Comparison of ENCODE assay signal across 9 mouse cellular contexts in the genomic region with DNA sequence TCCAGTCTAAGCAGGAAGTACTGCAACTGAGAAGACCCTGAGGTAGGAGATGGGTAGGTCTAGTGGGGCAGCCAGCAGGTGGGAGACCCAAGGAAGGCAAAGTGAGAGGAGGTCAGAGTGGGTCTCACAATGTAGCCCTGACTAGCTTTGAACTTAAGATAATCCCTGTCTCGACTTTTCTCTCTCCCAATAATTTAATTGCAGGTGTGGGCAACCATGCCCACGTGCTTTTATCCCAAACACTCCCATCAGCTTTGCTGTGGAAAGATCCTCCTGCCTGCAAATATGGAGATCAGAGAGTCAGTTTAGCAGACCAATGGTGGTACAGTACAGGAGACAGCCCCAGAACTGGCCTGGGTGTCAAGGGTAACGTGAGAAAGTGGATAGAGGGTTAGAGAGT. TPM values are rescaled to one million over a fixed set of nuclear protein-coding genes. Genes with fewer than 3 reads are reported as not detected.
DNase-seq lines count a peak whose midpoint lies in the region; ATAC-seq lines count a peak whose summit lies in the region.
"Had no signal": no experiment of that assay in that cellular context is flagged by ENCODE, and none has a peak within 500 bp of the region (broad histone marks: within the 10 kb centered on the region; RNA-seq: fewer than 3 reads in every experiment).

No protein-coding gene starts in this region.

- H3K36me3 ChIP-seq in forebrain, embryonic 13.5 days (ENCODE audit: poor library complexity, severe bottlenecking): peaks cover 65% of the 10 kb centered on the region
- H3K36me3 ChIP-seq in forebrain, embryonic 16.5 days (ENCODE audit: control insufficient read depth, insufficient read depth): peaks cover 27% of the 10 kb centered on the region
- peaks cover 5% of the 10 kb centered on the region for H3K36me3 ChIP-seq in liver, embryonic 11.5 days (ENCODE audit: control insufficient read depth, insufficient read depth, low read length)
- H3K36me3 ChIP-seq in hindbrain, embryonic 12.5 days: peaks cover 54% of the 10 kb centered on the region
- peaks cover 28% of the 10 kb centered on the region for H3K36me3 ChIP-seq in midbrain, embryonic 15.5 days (replicated peaks)

- H3K4me3 ChIP-seq in forebrain, embryonic 13.5 days: no peak overlapping the region
- H3K4me3 ChIP-seq in forebrain, embryonic 16.5 days (replicated peaks; ENCODE audit: low read length): no peak overlapping the region
- no peak overlapping the region for H3K4me3 ChIP-seq in liver, embryonic 11.5 days (ENCODE audit: low read depth, low read length)
- H3K4me3 ChIP-seq in hindbrain, embryonic 12.5 days: 0 out of 2 replicates have a peak overlapping the region, but pooled peaks have one; percentile 76
- no peak overlapping the region for H3K4me3 ChIP-seq in midbrain, embryonic 15.5 days

- H3K4me1 ChIP-seq in forebrain, embryonic 13.5 days: peaks cover 27% of the 10 kb centered on the region
- peaks cover 20% of the 10 kb centered on the region for H3K4me1 ChIP-seq in forebrain, embryonic 16.5 days (replicated peaks; ENCODE audit: control insufficient read depth, insufficient read depth, low read length)
- H3K4me1 ChIP-seq in liver, embryonic 11.5 days (replicated peaks; ENCODE audit: control insufficient read depth, insufficient read depth, low read length): peaks cover 15% of the 10 kb centered on the region
- peaks cover 25% of the 10 kb centered on the region for H3K4me1 ChIP-seq in hindbrain, embryonic 12.5 days
- peaks cover 24% of the 10 kb centered on the region for H3K4me1 ChIP-seq in midbrain, embryonic 15.5 days

- peak overlapping the region; percentile 89 for H3K4me2 ChIP-seq in forebrain, embryonic 13.5 days
- H3K4me2 ChIP-seq in forebrain, embryonic 16.5 days (ENCODE audit: low read length): no peak overlapping the region; the same call in 1 of the 2 replicates
- H3K4me2 ChIP-seq in liver, embryonic 11.5 days: peak overlapping the region; percentile 91
- H3K4me2 ChIP-seq in hindbrain, embryonic 12.5 days (replicated peaks): peak overlapping the region; percentile 80
- peak overlapping the region; percentile 91 for H3K4me2 ChIP-seq in midbrain, embryonic 15.5 days

- H3K9ac ChIP-seq in forebrain, embryonic 13.5 days: no peak overlapping the region
- H3K9ac ChIP-seq in forebrain, embryonic 16.5 days (replicated peaks; ENCODE audit: low read depth, low read length): no peak overlapping the region
- no peak overlapping the region for H3K9ac ChIP-seq in liver, embryonic 11.5 days (ENCODE audit: low read depth, low read length)
- H3K9ac ChIP-seq in hindbrain, embryonic 12.5 days: no peak overlapping the region; the same call in 1 of the 2 replicates
- H3K9ac ChIP-seq in midbrain, embryonic 15.5 days: 0 out of 2 replicates have a peak overlapping the region, but pooled peaks have one; percentile 84

- no peaks in the 10 kb centered on the region for H3K9me3 ChIP-seq in forebrain, embryonic 13.5 days (replicated peaks)
- H3K9me3 ChIP-seq in forebrain, embryonic 16.5 days (ENCODE audit: control insufficient read depth, low read length): no peaks in the 10 kb centered on the region
- no peaks in the 10 kb centered on the region for H3K9me3 ChIP-seq in liver, embryonic 11.5 days (ENCODE audit: control insufficient read depth, low read length)
- no peaks in the 10 kb centered on the region for H3K9me3 ChIP-seq in hindbrain, embryonic 12.5 days (replicated peaks)
- no peaks in the 10 kb centered on the region for H3K9me3 ChIP-seq in midbrain, embryonic 15.5 days

- H3K27me3 ChIP-seq in forebrain, embryonic 13.5 days: no peaks in the 10 kb centered on the region
- H3K27me3 ChIP-seq in forebrain, embryonic 16.5 days (replicated peaks; ENCODE audit: control insufficient read depth, insufficient read depth, low read length): no peaks in the 10 kb centered on the region
- no peaks in the 10 kb centered on the region for H3K27me3 ChIP-seq in liver, embryonic 11.5 days (replicated peaks; ENCODE audit: control insufficient read depth, insufficient read depth, low read length)
- no peaks in the 10 kb centered on the region for H3K27me3 ChIP-seq in hindbrain, embryonic 12.5 days
- H3K27me3 ChIP-seq in midbrain, embryonic 15.5 days (replicated peaks): no peaks in the 10 kb centered on the region

- H3K27ac ChIP-seq in forebrain, embryonic 13.5 days: no peak overlapping the region
- H3K27ac ChIP-seq in forebrain, embryonic 16.5 days (ENCODE audit: low read length): no peak overlapping the region
- H3K27ac ChIP-seq in liver, embryonic 11.5 days (ENCODE audit: low read depth, low read length): no peak overlapping the region
- no peak overlapping the region for H3K27ac ChIP-seq in hindbrain, embryonic 12.5 days
- H3K27ac ChIP-seq in midbrain, embryonic 15.5 days: no peak overlapping the region

- WGBS in forebrain, embryonic 13.5 days: 77% methylated on average over 3 of the region's 3 CpGs
- 67% methylated on average over 3 of the region's 3 CpGs for WGBS in forebrain, embryonic 16.5 days
- WGBS in liver, embryonic 11.5 days: 74% methylated on average over 3 of the region's 3 CpGs
- 78% methylated on average over 3 of the region's 3 CpGs for WGBS in hindbrain, embryonic 12.5 days
- WGBS in midbrain, embryonic 15.5 days: 69% methylated on average over 3 of the region's 3 CpGs

- ATAC-seq in forebrain, embryonic 13.5 days: no peak
- ATAC-seq in forebrain, embryonic 16.5 days: no peak
- no peak for ATAC-seq in liver, embryonic 11.5 days (replicated peaks; ENCODE audit: low FRiP score)
- ATAC-seq in hindbrain, embryonic 12.5 days (ENCODE audit: low FRiP score): no peak
- no peak for ATAC-seq in midbrain, embryonic 15.5 days (replicated peaks)

- no peak for DNase-seq in liver, embryonic 11.5 days (ENCODE audit: low spot score)
- no peak for DNase-seq in liver
- no peak for DNase-seq in adrenal gland, postnatal 25 days
- no peak for DNase-seq in frontal cortex, adult 2 months (ENCODE audit: extremely low spot score in 1 of 2, low spot score in 1 of 2)
- DNase-seq: retina, postnatal 1 day had no signal

RNA-seq across cellular contexts. Expression of gene Abtb1, which starts 1.6 kb away (rescaled TPM):
- polyA plus RNA-seq in forebrain, embryonic 13.5 days (2015; fragmentation: Nextera tagmentation; extraction: Ambion mirVana): 32.0 and 32.3 TPM in 2 replicates
- 44.7 and 47.0 TPM in 2 replicates for polyA plus RNA-seq in forebrain, embryonic 16.5 days (2015; fragmentation: Nextera tagmentation; extraction: Ambion mirVana)
- polyA plus RNA-seq in liver, embryonic 11.5 days (2014; fragmentation: Nextera tagmentation; extraction: Ambion mirVana): 24.9 and 26.7 TPM in 2 replicates
- polyA plus RNA-seq in hindbrain, embryonic 12.5 days (2016; fragmentation: Nextera tagmentation; extraction: Ambion mirVana): 32.1 and 36.1 TPM in 2 replicates
- 40.4 and 42.5 TPM in 2 replicates for polyA plus RNA-seq in midbrain, embryonic 15.5 days (2015; fragmentation: Nextera tagmentation; extraction: Ambion mirVana)
- total RNA-seq in adrenal gland, postnatal 25 days (2021): 40.6 and 43.0 TPM in 2 replicates
- 75.4 and 82.3 TPM in 2 replicates for polyA plus RNA-seq in frontal cortex, adult 2 months (2012; rRNA removed)

RNA-seq across cellular contexts. Expression of gene Podxl2, which starts 34.6 kb away (rescaled TPM):
- polyA plus RNA-seq in forebrain, embryonic 13.5 days (2015; fragmentation: Nextera tagmentation; extraction: Ambion mirVana): 355 and 357 TPM in 2 replicates
- polyA plus RNA-seq in forebrain, embryonic 16.5 days (2015; fragmentation: Nextera tagmentation; extraction: Ambion mirVana): 592 and 647 TPM in 2 replicates
- 9.1 and 10.7 TPM in 2 replicates for polyA plus RNA-seq in liver, embryonic 11.5 days (2014; fragmentation: Nextera tagmentation; extraction: Ambion mirVana)
- 386 and 391 TPM in 2 replicates for polyA plus RNA-seq in hindbrain, embryonic 12.5 days (2016; fragmentation: Nextera tagmentation; extraction: Ambion mirVana)
- 697 and 723 TPM in 2 replicates for polyA plus RNA-seq in midbrain, embryonic 15.5 days (2015; fragmentation: Nextera tagmentation; extraction: Ambion mirVana)
- total RNA-seq in adrenal gland, postnatal 25 days (2021): 31.4 and 33.5 TPM in 2 replicates
- 609 and 620 TPM in 2 replicates for polyA plus RNA-seq in frontal cortex, adult 2 months (2012; rRNA removed)

RNA-seq across cellular contexts. Expression of gene Mcm2, which starts 58.4 kb away (rescaled TPM):
- 133 and 157 TPM in 2 replicates for polyA plus RNA-seq in forebrain, embryonic 13.5 days (2015; fragmentation: Nextera tagmentation; extraction: Ambion mirVana)
- polyA plus RNA-seq in forebrain, embryonic 16.5 days (2015; fragmentation: Nextera tagmentation; extraction: Ambion mirVana): 60.2 and 64.6 TPM in 2 replicates
- polyA plus RNA-seq in liver, embryonic 11.5 days (2014; fragmentation: Nextera tagmentation; extraction: Ambion mirVana): 254 and 284 TPM in 2 replicates
- polyA plus RNA-seq in hindbrain, embryonic 12.5 days (2016; fragmentation: Nextera tagmentation; extraction: Ambion mirVana): 119 and 130 TPM in 2 replicates
- 24.7 and 28.8 TPM in 2 replicates for polyA plus RNA-seq in midbrain, embryonic 15.5 days (2015; fragmentation: Nextera tagmentation; extraction: Ambion mirVana)
- 48.6 and 50.9 TPM in 2 replicates for total RNA-seq in adrenal gland, postnatal 25 days (2021)
- polyA plus RNA-seq in frontal cortex, adult 2 months (2012; rRNA removed): 4.2 and 4.4 TPM in 2 replicates

Comparison
In these comparisons a context has a peak if more than half of its experiments do, and no peak if none do; other contexts are left out.
1. RNA of gene Podxl2, which starts 34.6 kb away (polyA plus RNA-seq): 697 to 723 TPM in midbrain, embryonic 15.5 days, 592 to 647 TPM in forebrain, embryonic 16.5 days, 609 to 620 TPM in frontal cortex, adult 2 months, 386 to 391 TPM in hindbrain, embryonic 12.5 days and 355 to 357 TPM in forebrain, embryonic 13.5 days; 9.1 to 10.7 TPM in liver, embryonic 11.5 days; every median in the first group is over 10 times any median in the second.